Mouse (Mus musculus) thymus, postnatal 36 days (tissue): Measurements from ENCODE around the gene Insig1.

Source experiments
- DNase-seq, 2 experiments: peaks; one replicate each; pipeline ENCODE4 v3.0.0; 2022; ENCODE audit warnings: mixed read lengths in 2 of 2

The Insig1 gene

GRCm38 (mm10) chr5:28070828-28071455, at the start of gene Insig1:
Gene Insig1 (plus strand): TSS chr5:28071363.
- peak; percentile 97 to 98 for DNase-seq

- DNase-seq, result no peak
Measured at GRCm38 (mm10) chr5:28023452-28023851, 47.7 kb upstream of the Insig1 start.

GRCm38 (mm10) chr5:28031577-28032236, 39.5 kb upstream of the Insig1 start:
- DNase-seq, result no peak

GRCm38 (mm10) chr5:28032866-28033265, 38.3 kb upstream of the Insig1 start:
- DNase-seq, result no peak

GRCm38 (mm10) chr5:28033281-28033680, 37.9 kb upstream of the Insig1 start:
- DNase-seq, result no peak

GRCm38 (mm10) chr5:28033826-28034225, 37.3 kb upstream of the Insig1 start:
- no peak for DNase-seq

GRCm38 (mm10) chr5:28036011-28036410, 35.2 kb upstream of the Insig1 start:
- DNase-seq, result no peak

GRCm38 (mm10) chr5:28036518-28036917, 34.6 kb upstream of the Insig1 start:
- DNase-seq, result no peak

- no peak for DNase-seq
Measured at GRCm38 (mm10) chr5:28037172-28037591, 34.0 kb upstream of the Insig1 start.

- no peak for DNase-seq
Measured at GRCm38 (mm10) chr5:28037639-28038038, 33.5 kb upstream of the Insig1 start.

- no peak for DNase-seq
Measured at GRCm38 (mm10) chr5:28038115-28038514, 33.0 kb upstream of the Insig1 start.

GRCm38 (mm10) chr5:28039746-28040655, 31.2 kb upstream of the Insig1 start:
- no peak for DNase-seq

GRCm38 (mm10) chr5:28040726-28041125, 30.4 kb upstream of the Insig1 start:
- no peak for DNase-seq

GRCm38 (mm10) chr5:28042021-28042420, 29.1 kb upstream of the Insig1 start:
- no peak for DNase-seq

- DNase-seq, result no peak
Measured at GRCm38 (mm10) chr5:28042779-28043178, 28.4 kb upstream of the Insig1 start.

- DNase-seq, result no peak
Measured at GRCm38 (mm10) chr5:28043386-28043785, 27.8 kb upstream of the Insig1 start.

- DNase-seq, result no peak
Measured at GRCm38 (mm10) chr5:28046966-28047365, 24.2 kb upstream of the Insig1 start.

GRCm38 (mm10) chr5:28047961-28048360, 23.2 kb upstream of the Insig1 start:
- DNase-seq, result no peak

GRCm38 (mm10) chr5:28055450-28055849, 15.7 kb upstream of the Insig1 start:
- DNase-seq, result no peak

- DNase-seq, result no peak
Measured at GRCm38 (mm10) chr5:28056877-28057276, 14.3 kb upstream of the Insig1 start.

- DNase-seq, result no peak
Measured at GRCm38 (mm10) chr5:28060506-28060905, 10.7 kb upstream of the Insig1 start.

- no peak for DNase-seq
Measured at GRCm38 (mm10) chr5:28061011-28061410, 10.2 kb upstream of the Insig1 start.

- no peak for DNase-seq
Measured at GRCm38 (mm10) chr5:28063989-28064624, 7.1 kb upstream of the Insig1 start.
